Mouse (Mus musculus): ENCODE results near the gene St3gal6. TPM values are rescaled to one million over a fixed set of nuclear protein-coding genes. Genes with fewer than 3 reads are reported as not detected.

St3gal6 gene
- total RNA-seq (2023), result 35.7 TPM

DNA sequence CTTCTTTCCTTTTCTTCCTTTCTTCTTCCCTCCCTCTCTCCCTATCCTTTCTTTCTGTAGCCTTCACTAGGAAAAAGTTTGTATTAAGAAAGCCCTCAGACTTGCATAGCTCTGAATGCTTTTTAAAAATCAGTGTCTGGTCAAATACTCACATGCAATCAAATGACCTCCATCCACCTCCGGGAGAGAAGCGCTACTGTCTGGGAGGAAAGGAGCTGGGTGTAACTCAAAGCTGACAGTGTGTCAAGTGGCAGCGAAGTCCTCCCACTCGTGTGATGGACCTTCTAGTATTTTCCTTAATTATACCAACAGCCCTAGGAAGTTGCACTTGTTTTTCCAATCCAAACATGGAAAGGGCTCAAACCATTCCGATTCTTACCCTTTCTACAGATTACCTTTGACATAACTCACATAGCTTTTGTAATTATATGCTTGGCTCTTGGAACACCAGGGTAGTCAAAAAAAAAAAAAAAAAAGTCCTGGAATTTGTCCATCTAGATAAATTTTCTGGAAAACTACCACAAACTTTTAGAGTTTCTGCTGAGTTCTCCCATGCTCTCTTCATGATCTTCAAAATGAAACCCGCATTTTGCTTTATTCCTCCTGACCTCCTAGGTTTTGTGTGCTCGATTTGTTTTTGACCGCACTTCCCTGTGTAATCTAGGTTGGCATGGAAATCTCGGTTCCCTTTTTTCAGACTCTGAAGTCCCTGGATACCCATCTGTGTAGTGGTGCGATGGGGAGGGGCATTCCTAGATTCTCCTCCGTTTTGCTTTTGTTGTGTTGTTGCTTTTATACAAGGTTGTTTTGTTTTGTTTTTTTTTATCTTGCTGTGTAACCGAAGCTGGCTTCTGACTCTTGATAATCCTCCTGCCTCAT, at the start of gene St3gal6:
St3gal6 (minus strand) TSS at position 272 of the 879 bp plus-strand sequence.

Other genes with a start within 250 kb of the St3gal6 start
- gene Dcbld2, start 115.8 kb downstream of the St3gal6 start, total RNA-seq (2023), result 0.56 TPM
- gene Gm813, start 92.7 kb upstream of the St3gal6 start, total RNA-seq (2023), result not detected
- not detected for gene E330017A01Rik, start 114.5 kb upstream of the St3gal6 start, total RNA-seq (2023)
- 12.8 TPM for gene Cpox, start 146.0 kb upstream of the St3gal6 start, total RNA-seq (2023)
- gene Gpr15, start 194.8 kb upstream of the St3gal6 start, total RNA-seq (2023), result not detected
- 44.7 TPM for gene Cldnd1, start 203.7 kb upstream of the St3gal6 start, total RNA-seq (2023)
- not detected for gene Olfr172, start 238.9 kb upstream of the St3gal6 start, total RNA-seq (2023)